Mouse (Mus musculus) liver, embryonic 12.5 days (tissue): ENCODE data around the gene Gapt. TPM values are rescaled to one million over a fixed set of nuclear protein-coding genes. Genes with fewer than 3 reads are reported as not detected.
A peak's percentile ranks its signal among the peaks of the same experiment; 100 is the strongest.
"Not testable (repeated sequence)": the region's sequence is repeated elsewhere in the genome, so short reads cannot be mapped to it uniquely, and the experiment has no call there.

Source experiments
- ATAC-seq: fragments of 200-750 bp; cut with Nextera tagmentation; 2 replicates; pipeline ENCODE4 v1.8.0; 2017; ENCODE audit warnings: moderate number of reproducible peaks, mild to moderate bottlenecking, moderate library complexity
- H3K27ac ChIP-seq: fragments of 300-500 bp; sonication (generic); 2 replicates; pipeline ENCODE4 v1.5.1; 2016; ENCODE audit warnings: mild to moderate bottlenecking
- H3K27me3 ChIP-seq: fragments of 300-500 bp; sonication (generic); replicated peaks from 2 replicates; pipeline ENCODE4 v1.6.1; 2016; ENCODE audit warnings: mild to moderate bottlenecking, moderate library complexity
- H3K36me3 ChIP-seq: fragments of 300-500 bp; sonication (generic); 2 replicates; pipeline ENCODE4 v1.6.1; 2016; ENCODE audit warnings: mild to moderate bottlenecking, moderate library complexity
- H3K4me1 ChIP-seq: fragments of 300-500 bp; sonication (generic); 2 replicates; pipeline ENCODE4 v1.6.1; 2016
- H3K4me2 ChIP-seq: fragments of 300-500 bp; sonication (generic); 2 replicates; pipeline ENCODE4 v1.6.1; 2016; ENCODE audit warnings: mild to moderate bottlenecking, moderate library complexity
- H3K4me3 ChIP-seq: fragments of 300-500 bp; sonication (generic); 2 replicates; pipeline ENCODE4 v1.5.1; 2016; ENCODE audit warnings: mild to moderate bottlenecking, moderate library complexity
- H3K9ac ChIP-seq: fragments of 300-500 bp; sonication (generic); 2 replicates; pipeline ENCODE4 v1.6.1; 2016; ENCODE audit warnings: mild to moderate bottlenecking, moderate library complexity
- H3K9me3 ChIP-seq: fragments of 300-500 bp; sonication (generic); replicated peaks from 2 replicates; pipeline ENCODE4 v1.6.1; 2016; ENCODE audit warnings: mild to moderate bottlenecking, moderate library complexity
- WGBS: fragments of 180-500 bp; shearing (Covaris S2); methylation state at CpG from one replicate; pipeline ENCODE4 v1.1.7; 2016; ENCODE audit not compliant: insufficient replicate concordance; 5-methylcytosine and 5-hydroxymethylcytosine counted together
- polyA plus RNA-seq: library from polyadenylated mRNA; unstranded; fragments of >200 nt; fragmentation: Nextera tagmentation; extraction: Ambion mirVana; gene quantifications from 2 replicates; pipeline ENCODE4 v1.2.1, GENCODE M21; 2016

Gapt gene
- polyA plus RNA-seq, 1 experiment from 2014 or later: 1.1 TPM

- no peaks in the 10 kb centered on the region; the same call in 1 of the 2 replicates for H3K36me3 ChIP-seq
- no peaks in the 10 kb centered on the region for H3K9me3 ChIP-seq
- no peak overlapping the region for H3K4me2 ChIP-seq
- no peak for ATAC-seq
- peaks cover 45% of the 10 kb centered on the region for H3K27me3 ChIP-seq
- WGBS: 28% methylated on average over 3 of the region's 3 CpGs
- H3K27ac ChIP-seq: no peak overlapping the region
- no peak overlapping the region for H3K9ac ChIP-seq
- H3K4me3 ChIP-seq: no peak overlapping the region
- peaks cover 12% of the 10 kb centered on the region for H3K4me1 ChIP-seq
These were observed 35.6 kb upstream of the Gapt start for GRCm38 (mm10) chr13:110392631-110393030.

GRCm38 (mm10) chr13:110392210-110392609 is 35.2 kb upstream of the Gapt start:
- H3K36me3 ChIP-seq: no peaks in the 10 kb centered on the region
- no peak overlapping the region for H3K4me3 ChIP-seq
- H3K27ac ChIP-seq: no peak overlapping the region
- H3K4me2 ChIP-seq: no peak overlapping the region
- H3K9me3 ChIP-seq: no peaks in the 10 kb centered on the region
- no peak overlapping the region for H3K9ac ChIP-seq
- no peak for ATAC-seq
- peaks cover 12% of the 10 kb centered on the region for H3K4me1 ChIP-seq
- H3K27me3 ChIP-seq: peaks cover 44% of the 10 kb centered on the region
- 15% methylated on average over 8 of the region's 8 CpGs for WGBS

DNA sequence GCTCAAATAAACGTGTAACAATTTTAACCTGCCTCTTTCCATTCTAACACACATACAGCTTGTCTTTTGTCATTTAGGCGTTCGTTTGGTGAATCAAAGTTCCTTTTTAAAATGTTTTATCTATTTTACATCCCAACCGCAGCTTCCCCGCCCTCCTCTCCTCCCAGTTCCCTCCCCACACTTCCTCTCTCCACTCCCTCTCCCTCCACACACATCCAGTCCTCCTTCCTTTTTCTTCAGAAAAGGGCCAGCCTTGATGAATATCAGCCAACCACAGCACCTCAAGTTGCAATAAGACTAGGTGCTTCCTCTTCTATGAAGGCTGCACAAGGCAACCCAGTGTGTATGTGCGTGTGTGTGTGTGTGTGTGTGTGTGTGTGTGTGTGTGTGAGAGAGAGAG is 27.5 kb upstream of the Gapt start:
- ATAC-seq: no peak
- H3K27me3 ChIP-seq: no peaks in the 10 kb centered on the region
- no peak overlapping the region for H3K4me3 ChIP-seq
- H3K9me3 ChIP-seq: no peaks in the 10 kb centered on the region
- H3K27ac ChIP-seq: no peak overlapping the region
- no peaks in the 10 kb centered on the region; the same call in 1 of the 2 replicates for H3K4me1 ChIP-seq
- 15% methylated on average over 6 of the region's 6 CpGs for whole genome bisulfite sequencing
- no peak overlapping the region for H3K4me2 ChIP-seq
- no peak overlapping the region for H3K9ac ChIP-seq
- H3K36me3 ChIP-seq: no peaks in the 10 kb centered on the region

DNA sequence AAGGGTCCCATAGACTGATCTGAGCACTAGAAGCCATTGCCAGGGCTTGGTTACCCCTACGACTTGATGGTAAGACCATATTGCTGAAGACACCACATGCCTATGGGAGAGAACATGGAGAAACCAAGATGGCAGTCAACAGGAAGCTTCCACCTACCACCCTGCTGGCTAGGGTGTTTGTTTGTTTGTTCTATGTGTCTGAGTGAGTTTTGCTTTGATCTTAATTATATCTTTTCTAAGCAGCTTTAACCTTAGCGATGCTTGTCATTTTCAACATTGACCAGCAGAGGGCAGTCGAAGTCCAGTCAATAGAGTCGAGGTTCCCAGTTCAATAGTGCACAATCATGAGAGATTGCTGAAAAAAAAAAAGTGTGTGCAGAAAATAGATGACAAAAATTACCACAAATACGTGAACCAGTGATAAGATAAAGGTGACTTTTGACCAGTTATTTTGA is 25.5 kb upstream of the Gapt start:
- WGBS: 16% methylated on average over 5 of the region's 5 CpGs
- H3K27ac ChIP-seq: no peak overlapping the region
- no peaks in the 10 kb centered on the region for H3K36me3 ChIP-seq
- no peaks in the 10 kb centered on the region for H3K9me3 ChIP-seq
- no peak for ATAC-seq
- no peaks in the 10 kb centered on the region for H3K27me3 ChIP-seq
- no peak overlapping the region for H3K4me3 ChIP-seq
- no peak overlapping the region for H3K9ac ChIP-seq
- H3K4me1 ChIP-seq: no peaks in the 10 kb centered on the region; the same call in 1 of the 2 replicates
- no peak overlapping the region for H3K4me2 ChIP-seq

DNA sequence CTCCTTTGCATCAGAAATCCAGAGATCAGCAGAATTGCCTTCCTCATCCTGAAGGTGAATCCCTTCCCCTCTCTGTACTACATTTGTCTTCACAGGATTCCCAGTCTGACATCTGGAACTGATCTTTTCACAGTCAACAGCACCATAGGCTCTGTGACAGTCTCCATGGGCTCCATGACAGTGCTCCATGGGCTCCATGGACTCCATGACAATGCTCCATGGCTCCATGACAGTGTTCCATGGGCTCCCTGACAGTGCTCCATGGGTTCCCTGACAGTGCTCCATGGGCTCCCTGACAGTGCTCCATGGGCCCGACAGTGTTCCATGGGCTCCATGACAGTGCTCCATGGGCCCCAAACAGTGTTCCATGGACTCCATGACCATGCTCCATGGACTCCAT is 12.7 kb upstream of the Gapt start:
- Histone ChIP-seq H3K27ac (no peak overlapping the region), H3K36me3 (no peaks in the 10 kb centered on the region), H3K9ac (no peak overlapping the region), H3K4me2 (no peak overlapping the region), H3K9me3 (no peaks in the 10 kb centered on the region), H3K4me1 (peaks cover 11% of the 10 kb centered on the region; the same call in 1 of the 2 replicates), H3K4me3 (no peak overlapping the region), H3K27me3 (no peaks in the 10 kb centered on the region)
- 76% methylated on average over 1 of the region's 1 CpGs for WGBS
- ATAC-seq: no peak

GRCm38 (mm10) chr13:110368556-110369040 is 11.6 kb upstream of the Gapt start:
- ATAC-seq, H3K4me2 ChIP-seq, H3K36me3 ChIP-seq, H3K27me3 ChIP-seq, H3K9me3 ChIP-seq, H3K9ac ChIP-seq, H3K4me3 ChIP-seq, H3K27ac ChIP-seq: not testable (repeated sequence)
- peaks cover 11% of the 10 kb centered on the region; the same call in 1 of the 2 replicates for H3K4me1 ChIP-seq
- WGBS: 50% methylated on average over 6 of the region's 6 CpGs

DNA sequence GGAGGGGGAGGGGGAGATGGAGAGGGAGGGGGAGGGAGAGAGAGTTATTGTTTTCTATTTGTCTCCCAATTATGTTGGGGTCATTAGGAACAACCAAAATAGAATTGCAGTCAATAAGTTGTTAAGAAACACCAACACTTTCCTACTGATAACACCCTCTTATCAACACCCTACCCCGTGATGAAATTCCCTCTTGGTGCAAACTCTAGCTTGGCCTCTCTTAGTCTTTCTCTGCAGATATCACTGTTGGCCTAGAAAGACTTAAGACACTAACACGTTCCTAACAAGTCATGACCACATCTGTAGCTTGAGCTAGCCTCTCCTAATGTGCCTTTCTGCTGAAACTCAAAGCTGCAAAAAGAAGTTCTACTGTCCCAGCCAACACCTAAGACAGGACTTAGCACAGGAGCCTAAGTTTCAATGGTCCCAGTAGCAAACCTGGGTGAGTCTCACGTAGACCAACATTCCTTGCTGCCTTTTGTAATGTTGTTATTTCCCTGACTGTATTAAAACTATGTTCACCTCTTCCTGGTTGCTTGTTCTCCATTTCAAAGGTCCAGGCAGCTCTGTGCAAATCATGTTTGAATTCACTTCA is 11.1 kb upstream of the Gapt start:
- 46% methylated on average over 3 of the region's 3 CpGs for whole genome bisulfite sequencing

DNA sequence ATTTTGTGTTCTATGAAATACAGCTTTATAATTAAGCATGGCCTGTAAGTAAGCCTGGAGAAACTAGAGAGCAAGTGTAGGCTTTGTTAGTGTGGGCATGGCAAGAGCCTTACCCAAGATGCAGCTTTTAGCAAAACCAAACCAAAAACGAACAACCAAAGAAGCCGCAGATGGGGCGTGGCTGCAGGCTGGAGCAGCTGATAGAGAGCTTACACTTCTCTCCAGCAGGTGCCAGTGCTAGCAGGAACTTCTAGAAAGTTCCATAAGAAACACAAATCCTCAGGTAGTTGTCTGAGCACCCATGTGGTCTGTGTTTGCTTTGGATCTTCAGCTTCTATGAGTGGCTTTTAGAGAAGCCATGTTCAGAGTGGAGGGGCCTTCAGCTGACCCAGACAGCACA is 9.5 kb upstream of the Gapt start:
- Histone ChIP-seq H3K4me2 (no peak overlapping the region), H3K27me3 (no peaks in the 10 kb centered on the region), H3K4me1 (peaks cover 11% of the 10 kb centered on the region; the same call in 1 of the 2 replicates), H3K27ac (no peak overlapping the region), H3K9me3 (no peaks in the 10 kb centered on the region), H3K36me3 (no peaks in the 10 kb centered on the region), H3K4me3 (no peak overlapping the region), H3K9ac (no peak overlapping the region)
- peak; percentile 41; the same call in 1 of the 2 replicates for ATAC-seq
- WGBS: 52% methylated on average over 3 of the region's 3 CpGs

More for the DNA sequence above, 11.1 kb upstream of the Gapt start:
- H3K36me3 ChIP-seq: no peaks in the 10 kb centered on the region
- no peak overlapping the region for H3K4me2 ChIP-seq
- peaks cover 11% of the 10 kb centered on the region; the same call in 1 of the 2 replicates for H3K4me1 ChIP-seq
- no peaks in the 10 kb centered on the region for H3K9me3 ChIP-seq
- H3K27ac ChIP-seq: no peak overlapping the region
- peak; percentile 48; the same call in 1 of the 2 replicates for ATAC-seq
- H3K27me3 ChIP-seq: no peaks in the 10 kb centered on the region
- H3K9ac ChIP-seq: no peak overlapping the region
- no peak overlapping the region for H3K4me3 ChIP-seq

- H3K4me2 ChIP-seq: no peak overlapping the region
- H3K36me3 ChIP-seq: no peaks in the 10 kb centered on the region
- H3K4me3 ChIP-seq: no peak overlapping the region
- peaks cover 11% of the 10 kb centered on the region; the same call in 1 of the 2 replicates for H3K4me1 ChIP-seq
- ATAC-seq: no peak
- WGBS: 39% methylated on average over 6 of the region's 6 CpGs
- H3K27me3 ChIP-seq: no peaks in the 10 kb centered on the region
- H3K27ac ChIP-seq: no peak overlapping the region
- no peak overlapping the region for H3K9ac ChIP-seq
- H3K9me3 ChIP-seq: no peaks in the 10 kb centered on the region
These were observed 6.7 kb upstream of the Gapt start for GRCm38 (mm10) chr13:110363722-110364121.

GRCm38 (mm10) chr13:110351051-110351450 is 5.9 kb downstream of the Gapt start:
- Histone ChIP-seq H3K27me3 (no peaks in the 10 kb centered on the region), H3K4me3 (no peak overlapping the region), H3K36me3 (no peaks in the 10 kb centered on the region), H3K9ac (no peak overlapping the region), H3K4me1 (no peaks in the 10 kb centered on the region), H3K27ac (no peak overlapping the region), H3K4me2 (no peak overlapping the region), H3K9me3 (no peaks in the 10 kb centered on the region)
- WGBS: 65% methylated on average over 6 of the region's 6 CpGs
- no peak for ATAC-seq

DNA sequence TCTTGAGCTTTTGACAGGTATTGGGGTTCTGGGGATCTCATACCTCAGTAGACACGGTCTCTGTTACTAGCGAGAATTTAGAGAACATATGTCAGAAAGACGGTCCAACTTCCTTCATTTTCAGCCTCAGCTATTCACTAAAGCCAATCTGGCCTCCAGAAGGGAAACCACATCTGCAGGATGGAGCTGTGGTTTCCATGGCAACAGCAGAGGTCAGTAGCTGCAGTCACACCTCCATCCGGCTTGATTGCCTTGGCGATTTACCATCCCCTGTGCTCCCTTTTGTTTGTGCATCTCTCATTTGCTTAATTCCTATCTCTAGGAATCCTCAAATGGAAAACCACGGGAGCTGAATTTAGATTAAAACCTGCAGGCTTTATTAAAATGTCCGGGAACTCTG is 10.3 kb downstream of the Gapt start:
- WGBS: 40% methylated on average over 7 of the region's 7 CpGs

DNA sequence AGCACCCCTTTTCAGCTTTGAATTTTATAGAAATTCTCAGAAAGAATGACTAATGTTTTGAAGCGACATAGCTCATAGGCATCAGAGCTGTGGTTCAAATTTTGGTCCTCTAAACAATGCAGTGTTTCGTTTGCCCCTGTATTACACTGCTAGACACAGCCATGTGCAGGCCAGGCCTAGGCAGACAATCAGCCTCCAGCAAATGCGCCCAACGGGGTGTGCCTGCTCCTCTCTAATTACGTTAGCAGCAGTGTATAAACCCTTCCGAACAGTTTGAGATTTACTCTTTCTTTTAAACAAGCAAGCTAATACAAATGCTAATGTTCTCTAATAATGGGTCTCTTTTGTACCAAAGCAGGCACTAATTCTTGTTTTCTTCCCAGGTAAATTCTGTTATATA is 14.4 kb downstream of the Gapt start:
- no peaks in the 10 kb centered on the region for H3K4me1 ChIP-seq
- no peak overlapping the region for H3K27ac ChIP-seq
- ATAC-seq: no peak
- no peak overlapping the region for H3K4me2 ChIP-seq
- H3K27me3 ChIP-seq: no peaks in the 10 kb centered on the region
- H3K36me3 ChIP-seq: no peaks in the 10 kb centered on the region
- H3K9me3 ChIP-seq: no peaks in the 10 kb centered on the region
- no peak overlapping the region for H3K9ac ChIP-seq
- no peak overlapping the region for H3K4me3 ChIP-seq
- WGBS: 72% methylated on average over 6 of the region's 6 CpGs

More for the DNA sequence above, 10.3 kb downstream of the Gapt start:
- H3K4me2 ChIP-seq: no peak overlapping the region
- H3K4me3 ChIP-seq: no peak overlapping the region
- H3K36me3 ChIP-seq: no peaks in the 10 kb centered on the region
- no peaks in the 10 kb centered on the region for H3K9me3 ChIP-seq
- no peaks in the 10 kb centered on the region for H3K4me1 ChIP-seq
- H3K9ac ChIP-seq: no peak overlapping the region
- no peak for ATAC-seq
- no peak overlapping the region for H3K27ac ChIP-seq
- no peaks in the 10 kb centered on the region for H3K27me3 ChIP-seq
